Mouse (Mus musculus): ENCODE measurements at regions not wholly inside any gene's neighbourhood (a gene's known extent, or its start where the extent isn't known, plus 50 kb on each side); places are given as distances from the start of the nearest gene placed in this dataset.

GRCm38 (mm10) chr4:95105424-95105823, 53.4 kb upstream of the Jun start:
- DNase-seq (ENCODE audit: low spot score in 2 of 2), result peak in 1 of 2 experiments; percentile 26

- DNase-seq (ENCODE audit: low spot score in 2 of 2), result no peak
These were observed 54.1 kb upstream of the Jun start for GRCm38 (mm10) chr4:95105926-95106622.

GRCm38 (mm10) chr4:95106881-95107665, 55.1 kb upstream of the Jun start:
- DNase-seq (ENCODE audit: low spot score in 2 of 2), result no peak

- DNase-seq (ENCODE audit: low spot score in 2 of 2), result no peak
These were observed 56.8 kb upstream of the Jun start for GRCm38 (mm10) chr4:95108811-95109210.

- no peak for DNase-seq (ENCODE audit: low spot score in 2 of 2)
These were observed 58.8 kb upstream of the Jun start for GRCm38 (mm10) chr4:95110828-95111227.

- DNase-seq (ENCODE audit: low spot score in 2 of 2), result no peak
These were observed 65.2 kb upstream of the Jun start for GRCm38 (mm10) chr4:95117158-95117681.

DNA sequence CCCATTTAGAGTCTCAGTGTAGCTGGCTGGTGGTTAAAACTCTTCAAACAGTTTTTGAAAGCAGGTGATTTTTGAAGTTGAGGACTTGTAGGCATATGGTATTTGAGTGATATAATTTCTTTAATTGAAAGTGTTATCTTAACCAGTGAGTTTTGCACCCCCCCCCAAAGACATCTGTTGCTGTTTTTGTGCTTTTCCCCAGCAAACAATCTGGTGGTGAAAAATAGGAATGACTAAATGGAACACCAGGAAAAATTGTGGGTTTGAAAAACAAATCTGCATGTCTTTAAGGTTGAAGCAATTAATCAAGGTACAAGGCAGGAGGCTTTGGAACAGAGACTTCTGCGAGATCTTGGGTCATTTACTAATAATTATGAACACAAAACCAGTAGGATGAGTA, 68.9 kb upstream of the Jun start:
- no peak for DNase-seq (ENCODE audit: low spot score in 2 of 2)

GRCm38 (mm10) chr4:95125346-95125745, 73.3 kb upstream of the Jun start:
- no peak for DNase-seq (ENCODE audit: low spot score in 2 of 2)

GRCm38 (mm10) chr4:95127970-95128369, 75.9 kb upstream of the Jun start:
- DNase-seq (ENCODE audit: low spot score in 2 of 2), result no peak

GRCm38 (mm10) chr4:95133815-95134214, 81.8 kb upstream of the Jun start:
- DNase-seq (ENCODE audit: low spot score in 2 of 2), result no peak

DNA sequence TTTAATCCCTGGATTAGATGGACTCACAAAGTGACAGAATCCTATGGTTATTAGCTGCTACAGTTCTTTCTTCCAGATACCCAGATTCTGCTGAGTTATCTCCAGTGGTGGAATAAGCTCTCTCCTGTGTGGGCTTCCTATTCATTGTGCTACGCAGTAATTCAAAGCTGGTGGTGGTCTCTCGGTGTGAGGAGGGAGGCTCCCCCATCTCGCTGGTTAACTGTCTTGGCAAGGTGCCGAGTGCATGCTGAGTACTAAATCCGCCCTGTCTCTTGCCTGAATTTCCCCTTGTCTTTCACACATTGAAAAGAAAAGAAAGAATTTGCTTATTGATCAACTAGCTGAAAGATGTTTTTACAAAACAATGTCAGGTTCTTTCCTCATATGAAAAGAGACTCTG, 82.6 kb upstream of the Jun start:
- DNase-seq (ENCODE audit: low spot score in 2 of 2), result no peak

- no peak for DNase-seq (ENCODE audit: low spot score in 2 of 2)
These were observed 85.6 kb upstream of the Jun start for GRCm38 (mm10) chr4:95137413-95138143.

DNA sequence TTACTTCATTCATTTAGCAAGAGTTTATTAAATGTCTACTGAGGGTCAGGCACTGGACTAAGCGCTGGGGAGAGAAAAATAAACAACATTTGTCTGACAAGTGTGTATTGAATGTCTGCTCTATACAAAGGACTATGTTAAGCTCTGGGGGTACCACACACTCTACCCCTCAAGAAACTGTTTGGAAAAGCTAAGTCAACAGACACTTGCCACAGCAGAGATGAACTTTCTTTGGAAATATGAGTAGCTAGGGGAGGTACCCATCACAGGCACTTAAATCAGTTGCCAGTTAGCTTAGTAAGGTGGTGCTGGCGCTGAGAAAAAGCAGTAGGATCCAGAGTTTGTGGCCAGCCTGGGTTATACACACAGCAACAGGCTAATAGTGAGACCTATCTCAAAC, 86.7 kb upstream of the Jun start:
- no peak for DNase-seq (ENCODE audit: low spot score in 2 of 2)

GRCm38 (mm10) chr4:95141253-95141652, 89.2 kb upstream of the Jun start:
- DNase-seq (ENCODE audit: low spot score in 2 of 2), result no peak

DNA sequence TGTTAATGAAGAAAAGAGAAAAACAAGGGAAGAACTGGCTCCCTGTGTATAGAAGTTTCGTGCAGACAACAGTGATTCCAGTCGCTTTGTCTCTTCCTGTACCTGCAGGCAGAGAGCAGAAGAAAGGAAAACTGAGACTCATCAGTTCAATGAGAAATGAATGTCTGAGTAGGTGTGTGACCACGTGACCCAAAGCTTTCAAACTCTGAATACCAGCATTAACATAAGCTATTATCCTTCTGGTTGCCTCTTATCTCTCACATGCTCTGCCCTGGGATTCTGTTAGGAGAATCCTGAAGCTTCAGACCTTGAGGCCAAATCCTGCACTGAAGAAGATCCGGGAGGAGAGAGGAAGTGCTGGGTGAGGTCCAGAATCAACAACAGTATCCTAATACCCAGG, 91.1 kb upstream of the Jun start:
- no peak for DNase-seq (ENCODE audit: low spot score in 2 of 2)

- no peak for DNase-seq (ENCODE audit: low spot score in 2 of 2)
These were observed 91.6 kb upstream of the Jun start for GRCm38 (mm10) chr4:95143668-95144067.

- no peak for DNase-seq (ENCODE audit: low spot score in 2 of 2)
These were observed 92.4 kb upstream of the Jun start for GRCm38 (mm10) chr4:95144440-95144839.

DNA sequence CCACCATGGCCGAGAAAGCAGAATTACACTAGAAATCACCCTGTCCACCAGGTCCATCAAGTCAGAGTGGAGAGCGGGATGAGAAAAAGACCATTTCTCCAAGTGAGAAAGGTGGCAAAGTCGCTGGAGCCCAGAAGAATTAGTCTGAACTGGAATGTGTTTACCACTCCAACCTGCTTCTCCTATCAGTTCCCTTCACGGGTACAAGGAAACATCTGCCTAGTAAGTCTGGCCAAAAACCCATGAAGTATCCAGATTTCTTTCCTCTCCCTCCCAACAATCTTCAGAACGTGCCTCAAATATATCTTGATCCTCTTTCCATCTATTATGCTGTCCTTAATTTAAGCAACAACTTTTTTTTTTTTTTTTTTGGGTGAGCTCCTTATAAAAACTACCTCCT, 94.2 kb upstream of the Jun start:
- DNase-seq (ENCODE audit: low spot score in 2 of 2), result no peak

GRCm38 (mm10) chr4:95148665-95149064, 96.6 kb upstream of the Jun start:
- DNase-seq (ENCODE audit: low spot score in 2 of 2), result no peak

DNA sequence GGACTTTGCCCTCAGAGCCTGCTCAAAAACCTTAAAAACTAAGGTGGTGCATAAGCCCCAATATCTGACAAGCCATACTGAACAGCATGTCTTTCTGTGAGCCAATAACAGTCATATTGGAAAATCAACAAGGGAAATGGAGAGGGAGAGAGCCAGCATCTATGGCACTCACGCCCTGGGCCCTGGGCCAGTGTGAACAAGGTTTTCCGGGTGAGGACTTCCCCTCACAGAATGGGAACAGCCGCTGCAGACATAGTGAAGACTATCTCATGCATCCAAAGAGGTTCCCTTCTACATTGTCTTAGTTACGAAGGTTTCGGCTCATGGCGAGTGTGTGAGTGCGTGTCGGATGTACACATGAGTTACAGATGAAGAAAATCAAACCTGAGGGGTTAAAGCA, 99.7 kb upstream of the Jun start:
- DNase-seq (ENCODE audit: low spot score in 2 of 2), result no peak

- no peak for DNase-seq (ENCODE audit: low spot score in 2 of 2)
These were observed 100.6 kb upstream of the Jun start for GRCm38 (mm10) chr4:95152431-95153115.

GRCm38 (mm10) chr4:95153737-95154287, 101.8 kb upstream of the Jun start:
- no peak for DNase-seq (ENCODE audit: low spot score in 2 of 2)

Measured in right cerebral cortex, postnatal 36 days (tissue).